Mouse (Mus musculus) T-helper 17 cell (primary cell): ENCODE measurements around the gene Pde11a.

Experiments used
- in situ Hi-C, 2 experiments: fragments of 300-600 bp; cut with MboI, MseI; formaldehyde crosslinking; loops; 1 replicate in 1 of 2; 2 replicates in 1 of 2; pipeline ENCODE4 v1.15.1; 2025; ENCODE audit warnings: high pct_unique_total_duplicates in 2 of 2

Pde11a gene

DNA sequence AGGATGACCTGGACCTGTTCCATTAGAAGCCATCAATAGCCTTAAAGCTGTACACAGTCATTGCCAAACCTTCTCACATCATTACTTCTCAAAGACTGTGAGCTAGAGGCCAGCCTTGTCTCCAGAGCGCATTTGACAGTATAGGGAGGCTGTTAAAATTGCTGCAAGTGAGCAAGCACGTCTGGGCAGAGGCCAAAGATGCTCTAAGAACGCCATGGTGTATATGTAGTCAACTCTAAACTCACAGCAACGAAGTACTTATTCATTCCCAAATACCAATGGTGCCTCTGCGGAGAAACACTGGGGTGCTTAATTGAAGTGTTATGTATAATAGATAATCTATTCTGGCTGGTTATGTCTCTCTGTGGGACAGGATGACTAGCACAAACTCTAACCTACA is 14.1 kb downstream of the Pde11a start:
- in situ Hi-C loops = no loop called here

DNA sequence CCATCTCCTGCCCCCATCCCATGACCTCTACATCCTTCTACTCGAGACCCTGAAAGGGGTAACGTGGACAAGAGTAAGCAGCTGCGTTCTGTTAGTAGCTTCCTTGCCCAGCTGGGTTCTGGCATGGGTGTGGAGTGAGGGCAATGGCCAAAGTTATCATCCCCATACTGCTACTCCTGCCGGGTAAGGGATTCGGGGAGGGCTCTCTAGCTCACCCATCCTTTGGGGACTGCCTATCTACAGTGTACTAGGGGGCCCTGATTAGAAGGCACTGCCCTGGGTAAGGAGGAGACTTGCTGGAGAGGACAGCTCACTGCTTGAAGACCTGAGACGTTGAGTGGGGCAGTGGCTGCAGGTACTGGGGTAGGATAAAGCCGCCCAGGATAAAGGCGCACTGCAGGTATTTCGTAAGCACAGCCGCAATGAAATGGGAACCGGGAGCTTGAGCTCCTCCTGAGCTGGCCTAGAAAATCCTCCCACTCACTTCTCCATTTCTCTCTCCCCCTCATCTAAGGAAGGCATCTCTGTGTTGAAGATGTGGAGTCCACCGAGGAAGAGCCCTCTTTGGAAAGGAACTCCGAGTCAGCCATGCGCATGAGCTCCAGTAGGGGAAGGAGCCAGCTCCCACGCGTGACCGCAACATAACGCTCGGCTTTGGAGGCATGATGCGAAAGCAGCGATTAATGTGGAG is 15.2 kb downstream of the Pde11a start:
- in situ Hi-C loops = no loop called here

- in situ Hi-C loops = no loop called here
Measured at GRCm38 (mm10) chr2:76320336-76320735, 18.2 kb downstream of the Pde11a start.

DNA sequence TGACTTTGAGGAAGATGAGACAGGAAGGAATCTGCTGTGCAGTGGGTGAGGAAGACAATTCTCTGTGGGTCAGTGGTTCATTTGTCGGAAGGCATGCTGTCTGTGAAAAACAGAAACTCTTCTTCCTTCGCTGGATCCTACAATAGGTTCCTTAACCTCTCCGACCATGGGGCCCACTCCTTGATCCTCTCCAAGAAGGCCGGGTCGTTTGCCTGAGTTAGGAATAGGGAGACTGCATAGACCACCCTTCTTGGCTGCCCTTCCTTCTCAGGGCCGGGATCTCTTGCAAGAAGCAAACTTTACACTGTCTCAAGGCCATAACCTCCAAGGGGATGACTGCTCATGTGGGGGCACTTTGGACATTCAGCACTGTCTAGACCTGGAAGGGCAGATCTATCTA is 19.3 kb downstream of the Pde11a start:
- in situ Hi-C loops = no loop called here

DNA sequence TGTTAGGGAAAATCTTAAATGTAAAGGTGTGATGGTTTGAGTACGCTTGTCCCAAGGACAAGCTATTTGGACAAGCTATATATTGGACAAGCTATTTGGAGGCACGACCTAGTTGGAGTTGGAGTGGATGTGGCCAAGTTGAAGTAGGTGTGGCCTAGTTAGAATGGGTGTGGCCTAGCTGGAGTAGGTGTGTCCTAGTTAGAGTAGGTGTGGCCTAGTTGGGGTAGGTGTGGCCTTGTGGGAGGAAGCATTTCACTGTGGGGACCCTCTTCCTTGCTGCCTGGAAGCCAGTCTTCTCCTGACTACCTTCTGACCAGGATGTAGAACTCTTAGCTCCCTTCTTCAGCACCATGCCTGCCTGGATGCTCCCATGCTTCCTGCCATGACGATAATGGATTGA is 50.9 kb downstream of the Pde11a start:
- in situ Hi-C loops = loop anchor here in 1 of 2 experiments (25.0 kb wide), 1 partner anchor 875 kb away; the partner anchor contains the start of gene Ccdc141

DNA sequence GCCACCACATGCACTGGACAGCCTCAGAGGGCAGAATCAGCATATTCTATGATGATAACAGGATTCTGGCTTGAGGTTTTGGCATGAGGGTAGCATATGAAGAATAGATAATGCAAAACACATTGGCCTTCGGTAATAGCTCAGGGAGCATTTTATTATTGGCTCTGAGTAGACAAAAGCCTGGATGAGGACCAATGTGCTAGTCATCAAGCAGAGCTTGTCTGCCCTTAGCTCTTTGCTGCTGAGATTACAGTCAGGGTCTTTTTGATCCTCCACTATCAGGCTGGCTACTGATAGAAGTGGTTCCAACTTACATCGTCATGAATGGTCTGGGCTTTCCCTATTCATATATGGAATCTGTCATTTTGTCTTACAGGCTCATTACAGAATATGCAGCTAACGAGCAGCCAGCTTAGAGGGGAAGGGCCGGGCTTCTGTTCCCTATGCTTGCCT is 52.3 kb downstream of the Pde11a start:
- in situ Hi-C loops = loop anchor here in 1 of 2 experiments (25.0 kb wide), 1 partner anchor 876 kb away; the partner anchor contains the start of gene Ccdc141

- in situ Hi-C loops = loop anchor here in 1 of 2 experiments (25.0 kb wide), 1 partner anchor 877 kb away; the partner anchor contains the start of gene Ccdc141
Measured at GRCm38 (mm10) chr2:76285150-76285549, 53.4 kb downstream of the Pde11a start.

DNA sequence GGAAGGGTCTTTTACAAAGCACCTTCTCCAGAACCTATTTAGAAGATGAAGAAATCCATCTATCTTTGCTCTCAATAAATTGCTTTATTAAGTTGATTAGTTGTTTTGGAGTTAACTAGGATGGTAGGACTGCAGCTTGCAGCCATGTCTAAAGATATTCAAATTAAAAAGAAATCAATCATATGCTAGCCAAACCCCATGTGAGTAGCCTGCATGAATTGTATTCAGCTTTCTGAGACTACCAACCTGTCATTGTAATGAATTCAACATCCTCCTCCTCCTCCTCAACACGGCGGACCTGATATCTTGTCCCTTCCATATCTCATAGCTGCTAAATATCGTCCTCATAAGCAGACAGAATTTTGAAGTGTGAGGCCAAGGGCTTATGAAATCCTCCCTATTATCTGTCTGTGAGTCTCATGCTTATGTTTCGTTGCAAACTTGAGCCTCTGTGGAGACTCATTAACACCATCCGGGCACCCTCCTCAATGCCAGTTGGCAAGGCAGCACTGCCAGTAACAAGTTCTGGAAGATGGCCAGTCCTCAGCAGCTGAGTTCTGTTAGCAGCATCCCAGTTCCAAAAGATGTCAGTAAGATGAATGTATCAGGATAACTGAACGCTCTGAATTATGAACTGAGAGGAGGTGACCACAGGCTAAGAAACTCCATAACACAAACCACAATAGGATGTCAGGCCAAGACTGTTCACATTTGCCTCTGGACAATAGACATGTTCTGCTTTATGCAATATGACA is 55.0 kb downstream of the Pde11a start:
- in situ Hi-C loops = loop anchor here in 1 of 2 experiments (25.0 kb wide), 1 partner anchor 879 kb away; the partner anchor contains the start of gene Ccdc141

GRCm38 (mm10) chr2:76269494-76269893 is 69.1 kb downstream of the Pde11a start:
- in situ Hi-C loops = no loop called here

GRCm38 (mm10) chr2:76267335-76267734 is 71.2 kb downstream of the Pde11a start:
- in situ Hi-C loops = no loop called here

GRCm38 (mm10) chr2:76266622-76267021 is 72.0 kb downstream of the Pde11a start:
- in situ Hi-C loops = no loop called here

GRCm38 (mm10) chr2:76264258-76264657 is 74.3 kb downstream of the Pde11a start:
- in situ Hi-C loops = no loop called here

DNA sequence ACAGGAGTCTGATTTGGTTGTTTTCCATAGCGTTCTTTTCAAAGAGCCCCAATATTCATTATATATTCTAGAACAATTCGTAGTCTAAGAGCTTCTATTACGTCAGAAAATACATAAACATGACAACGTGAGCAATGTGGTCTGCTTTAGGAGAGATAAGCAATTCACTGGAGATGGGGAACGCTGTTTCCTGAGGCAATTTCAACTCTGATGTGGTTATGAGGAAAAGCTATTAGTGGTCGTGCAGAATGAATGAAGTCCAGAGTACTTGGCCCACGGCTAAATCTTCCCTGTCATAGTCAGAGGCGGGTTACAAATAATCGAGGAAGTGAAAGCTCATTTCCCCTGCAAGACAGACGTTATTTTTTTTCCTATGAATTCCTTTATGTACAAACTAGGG is 75.9 kb downstream of the Pde11a start:
- in situ Hi-C loops = no loop called here

GRCm38 (mm10) chr2:76254833-76255232 is 83.7 kb downstream of the Pde11a start:
- in situ Hi-C loops = loop anchor here (5.0 kb wide), 1 partner anchor 38 kb away; no protein-coding TSS in a partner anchor

DNA sequence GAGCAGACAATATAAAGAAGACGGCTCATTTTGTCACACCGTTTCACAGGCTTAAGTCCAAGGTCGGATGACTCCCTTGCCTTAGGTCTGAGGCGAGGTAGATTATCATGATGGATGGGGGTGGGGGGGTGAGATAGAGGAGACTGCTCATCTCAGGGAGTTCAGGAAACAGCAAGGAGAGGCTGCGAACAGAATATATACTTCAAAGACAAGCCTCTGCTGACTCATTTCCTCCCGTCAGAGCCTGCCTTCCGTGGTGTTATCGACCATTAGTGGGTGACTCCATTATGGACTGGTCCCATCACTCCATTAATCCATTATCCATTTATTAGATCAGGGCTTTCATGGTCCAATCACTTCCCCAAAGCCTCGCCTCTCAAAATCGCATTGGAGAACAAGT is 87.2 kb downstream of the Pde11a start:
- in situ Hi-C loops = loop anchor here (5.0 kb wide), 1 partner anchor 34 kb away; no protein-coding TSS in a partner anchor

DNA sequence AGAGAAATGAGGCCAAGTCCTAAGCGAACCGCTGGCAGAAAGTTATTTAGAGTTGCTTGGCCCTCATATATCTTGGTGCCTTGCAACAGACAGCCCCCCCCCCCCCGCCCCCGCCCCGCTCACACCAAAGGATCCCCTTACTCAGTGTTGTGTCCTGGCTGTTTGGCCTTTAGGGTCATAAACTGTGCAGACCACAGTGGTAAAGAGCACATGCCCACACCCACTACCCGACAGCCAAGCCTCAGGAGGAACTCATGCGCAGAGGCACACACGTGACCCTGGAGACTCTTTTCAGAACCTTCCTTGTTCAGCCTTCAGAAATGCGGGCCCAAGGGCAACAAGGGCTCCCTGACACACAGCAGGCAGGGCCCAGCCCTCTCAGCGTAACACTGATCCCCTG is 90.3 kb downstream of the Pde11a start:
- in situ Hi-C loops = no loop called here

DNA sequence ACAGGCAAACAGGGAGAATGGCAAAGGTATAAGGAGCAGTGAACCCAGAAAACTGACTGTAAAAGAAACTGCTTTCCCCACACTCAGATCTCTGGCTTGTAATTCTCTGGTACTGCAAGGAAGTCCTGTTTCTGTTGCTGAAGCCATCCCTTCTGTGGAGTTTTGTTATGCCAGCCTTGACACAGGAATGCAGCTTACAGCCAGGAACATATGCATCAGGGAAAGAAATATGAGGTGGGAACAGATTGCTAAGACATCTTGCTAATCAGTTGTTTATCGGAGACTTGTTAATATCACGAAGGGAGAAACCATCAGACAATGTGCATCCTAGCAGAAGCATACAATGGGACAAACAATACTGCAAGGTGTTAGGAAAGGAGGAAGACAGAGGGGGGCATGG is 99.4 kb downstream of the Pde11a start:
- in situ Hi-C loops = no loop called here

DNA sequence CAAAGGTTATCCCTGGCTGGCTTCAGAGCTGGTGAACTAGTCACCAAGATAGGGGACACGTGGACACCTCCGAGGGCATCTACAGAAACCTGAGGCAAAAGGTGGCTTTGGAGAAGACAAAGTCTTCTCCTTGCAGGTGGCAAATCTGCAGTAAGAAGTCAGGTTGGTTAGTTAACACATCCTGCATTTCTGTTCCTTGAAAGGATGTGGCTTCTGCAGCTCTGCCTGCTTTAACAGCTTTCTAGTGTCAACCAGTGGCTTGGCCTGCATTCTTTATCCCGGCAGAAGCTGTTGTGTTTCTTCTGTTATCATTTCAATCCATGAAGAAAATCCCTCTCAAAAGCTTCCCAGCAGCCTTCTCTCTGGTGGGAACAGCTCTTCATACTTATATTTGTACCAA is 100.1 kb downstream of the Pde11a start:
- in situ Hi-C loops = no loop called here

GRCm38 (mm10) chr2:76237638-76238420 is 100.7 kb downstream of the Pde11a start:
- in situ Hi-C loops = no loop called here

GRCm38 (mm10) chr2:76220364-76221108 is 118.0 kb downstream of the Pde11a start:
- in situ Hi-C loops = loop anchor here (10.0 to 25.0 kb wide), 2 partner anchors 933 to 1064 kb away; partner anchors contain the start of gene Sestd1 (in 1 of the 2)

GRCm38 (mm10) chr2:76219540-76219939 is 119.0 kb downstream of the Pde11a start:
- in situ Hi-C loops = loop anchor here (5.0 to 25.0 kb wide), 2 partner anchors 33 to 932 kb away; no protein-coding TSS in a partner anchor
